Mouse (Mus musculus) c-Kit-positive CD71-positive TER-119-positive erythroid progenitor cells, embryonic 14.5 days (primary cell): ENCODE data around the gene Trip10.

Experiments used
- DNase-seq: peaks from one replicate; pipeline ENCODE4 v3.0.0-alpha.2; 2013; ENCODE audit warnings: low spot score

Trip10 gene

GRCm38 (mm10) chr17:57249186-57250181 lies at the start of gene Trip10:
Gene Trip10 (plus strand): TSS chr17:57249455.
- DNase-seq = peak; percentile 85

- no peak for DNase-seq
Measured at GRCm38 (mm10) chr17:57201841-57202724, 47.2 kb upstream of the Trip10 start.

- no peak for DNase-seq
Measured at GRCm38 (mm10) chr17:57207938-57208337, 41.3 kb upstream of the Trip10 start.

- no peak for DNase-seq
Measured at GRCm38 (mm10) chr17:57209330-57209729, 39.9 kb upstream of the Trip10 start.

- DNase-seq = no peak
Measured at GRCm38 (mm10) chr17:57211501-57211900, 37.8 kb upstream of the Trip10 start.

- peak; percentile 29 for DNase-seq
Measured at GRCm38 (mm10) chr17:57214676-57215387, 34.4 kb upstream of the Trip10 start.

- DNase-seq = no peak
Measured at GRCm38 (mm10) chr17:57218335-57218900, 30.8 kb upstream of the Trip10 start.

GRCm38 (mm10) chr17:57219167-57219883 lies 29.9 kb upstream of the Trip10 start:
- peak; percentile 25 for DNase-seq

- DNase-seq = no peak
Measured at GRCm38 (mm10) chr17:57219884-57220207, 29.4 kb upstream of the Trip10 start.

- no peak for DNase-seq
Measured at GRCm38 (mm10) chr17:57221911-57222310, 27.3 kb upstream of the Trip10 start.

- no peak for DNase-seq
Measured at GRCm38 (mm10) chr17:57223313-57223712, 25.9 kb upstream of the Trip10 start.

- no peak for DNase-seq
Measured at GRCm38 (mm10) chr17:57227468-57227867, 21.8 kb upstream of the Trip10 start.

GRCm38 (mm10) chr17:57228014-57228413 lies 21.2 kb upstream of the Trip10 start, which contains the start of gene C3:
Gene C3 (minus strand): TSS chr17:57228136.
- no peak for DNase-seq

- DNase-seq = no peak
Measured at GRCm38 (mm10) chr17:57228873-57229272, 20.4 kb upstream of the Trip10 start.

GRCm38 (mm10) chr17:57229851-57230727 lies 19.2 kb upstream of the Trip10 start:
- no peak for DNase-seq

GRCm38 (mm10) chr17:57230728-57231125 lies 18.5 kb upstream of the Trip10 start:
- DNase-seq = no peak

GRCm38 (mm10) chr17:57231321-57231771 lies 17.9 kb upstream of the Trip10 start:
- DNase-seq = no peak

GRCm38 (mm10) chr17:57232200-57232599 lies 17.1 kb upstream of the Trip10 start:
- no peak for DNase-seq

GRCm38 (mm10) chr17:57233038-57233437 lies 16.2 kb upstream of the Trip10 start:
- DNase-seq = no peak
